Mouse (Mus musculus): Measurements from ENCODE around the gene Tube1.

DNA sequence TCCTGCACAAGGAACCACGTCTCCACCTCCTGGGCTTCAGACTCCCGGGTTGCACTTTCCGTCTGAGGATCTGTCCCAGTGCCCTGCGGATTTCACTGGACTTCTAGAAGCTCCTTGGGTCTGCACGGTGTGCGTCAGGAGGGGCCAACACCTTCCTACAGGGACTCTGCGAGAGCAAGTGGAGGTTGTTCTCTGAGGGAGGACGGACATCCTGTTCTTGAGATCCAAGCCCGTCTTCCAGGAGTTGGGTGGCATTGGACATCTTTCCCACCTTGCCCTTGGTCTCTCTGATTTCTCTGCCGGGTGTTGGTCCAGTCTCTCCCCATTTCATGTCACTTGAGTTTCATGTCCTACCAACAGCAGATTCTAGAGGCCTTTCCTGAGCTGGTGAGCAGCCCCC, 29.9 kb downstream of the Tube1 start, which contains the start of gene Ccn6:
- TF ChIP-seq CTCF (IDR thresholded peaks at IDR 0.05) (no peak), EP300 (IDR thresholded peaks at IDR 0.05) (no peak)

Data from lung, postnatal 0 days (tissue).